Mouse (Mus musculus): ENCODE results near the gene Irx2. TPM values are rescaled to one million over a fixed set of nuclear protein-coding genes. Genes with fewer than 3 reads are reported as not detected.

The Irx2 gene
- polyA plus RNA-seq (2012; rRNA removed) = 0.06 and 0.20 TPM in 2 replicates

DNA sequence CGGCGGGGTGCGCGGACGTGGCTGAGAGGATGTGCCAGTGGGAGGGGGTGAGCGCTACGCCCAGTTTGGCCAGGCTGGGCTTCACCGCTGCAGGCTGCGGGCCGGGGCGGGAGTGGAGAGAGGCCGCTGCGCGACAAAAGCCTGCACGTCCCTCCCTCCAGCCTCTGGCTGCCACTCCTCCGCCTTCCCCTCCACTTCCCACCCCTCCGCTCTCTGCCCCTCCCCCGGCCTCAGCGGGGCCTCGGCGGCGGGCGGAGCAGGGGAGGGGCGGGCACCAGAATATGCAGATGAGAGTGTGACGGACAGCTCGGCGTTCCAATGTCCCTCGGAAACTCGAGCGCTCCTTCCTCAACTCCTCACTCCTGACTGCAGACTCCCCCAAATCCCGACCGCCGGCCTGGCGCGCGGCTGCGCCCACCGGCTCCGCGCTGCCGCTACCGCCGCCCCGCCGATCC is at the start of gene Irx2:
Irx2 (plus strand) TSS at position 359 of the 455 bp plus-strand sequence.
- no peak for DNase-seq (ENCODE audit: extremely low spot score in 1 of 2, low spot score in 1 of 2)

DNA sequence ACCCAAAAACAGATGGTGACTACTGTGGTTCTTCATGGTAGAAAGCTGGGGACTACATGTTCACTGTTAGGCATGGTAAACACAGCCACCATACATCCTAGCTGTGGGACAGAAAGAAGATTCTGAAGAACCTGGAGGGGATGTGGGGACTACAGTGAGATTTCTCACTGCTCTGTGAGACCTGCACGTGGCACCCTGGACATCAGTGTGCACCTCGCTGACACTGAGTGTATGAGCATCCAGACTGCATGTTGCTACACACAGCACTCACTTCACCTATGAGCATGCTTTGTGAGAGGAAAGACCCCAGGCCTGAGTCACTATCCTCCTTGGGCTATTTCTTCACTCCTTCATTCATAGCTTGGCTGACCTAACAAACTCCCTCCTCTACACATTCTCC is 47.3 kb upstream of the Irx2 start:
- no peak for DNase-seq (ENCODE audit: extremely low spot score in 1 of 2, low spot score in 1 of 2)

DNA sequence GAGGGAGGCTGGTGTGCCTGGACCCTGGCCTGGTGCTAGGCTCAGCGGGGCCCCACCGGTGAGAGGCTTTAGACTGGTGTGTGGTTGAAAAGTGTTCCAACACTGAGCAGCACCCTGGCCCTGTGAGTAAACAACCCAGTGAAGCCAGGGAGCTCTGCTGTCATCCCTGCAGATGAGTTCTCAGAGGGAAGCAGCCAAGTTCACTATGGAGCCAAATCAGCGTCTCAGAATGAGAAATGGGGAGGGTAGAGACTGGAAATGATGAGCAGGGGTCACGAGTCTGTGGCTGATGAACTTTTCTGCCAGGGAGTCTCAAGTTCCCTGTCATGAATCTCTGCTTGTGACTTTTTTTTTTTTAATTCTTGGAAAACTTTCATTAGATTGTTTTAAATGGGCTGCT is 36.1 kb upstream of the Irx2 start:
- no peak for DNase-seq (ENCODE audit: extremely low spot score in 1 of 2, low spot score in 1 of 2)

DNA sequence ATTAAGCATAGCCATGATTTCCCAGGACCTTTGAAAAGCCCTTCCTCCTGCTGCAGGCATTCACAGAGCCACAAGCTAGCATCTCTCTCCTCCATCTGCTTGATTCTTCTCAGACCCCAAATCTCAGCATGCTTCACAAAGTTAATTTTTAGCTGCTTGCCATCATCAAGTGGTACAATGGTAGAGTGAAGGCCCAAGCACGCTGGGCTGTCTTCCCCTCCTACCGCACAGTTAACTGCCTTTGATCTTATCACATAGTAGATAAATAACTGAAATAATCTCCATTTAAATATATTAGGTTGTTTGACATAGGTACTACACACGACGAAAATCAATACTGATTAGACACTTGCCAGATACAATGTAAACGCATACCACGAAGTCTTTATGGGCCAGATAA is 35.3 kb upstream of the Irx2 start:
- DNase-seq (ENCODE audit: extremely low spot score in 1 of 2, low spot score in 1 of 2) = no peak

DNA sequence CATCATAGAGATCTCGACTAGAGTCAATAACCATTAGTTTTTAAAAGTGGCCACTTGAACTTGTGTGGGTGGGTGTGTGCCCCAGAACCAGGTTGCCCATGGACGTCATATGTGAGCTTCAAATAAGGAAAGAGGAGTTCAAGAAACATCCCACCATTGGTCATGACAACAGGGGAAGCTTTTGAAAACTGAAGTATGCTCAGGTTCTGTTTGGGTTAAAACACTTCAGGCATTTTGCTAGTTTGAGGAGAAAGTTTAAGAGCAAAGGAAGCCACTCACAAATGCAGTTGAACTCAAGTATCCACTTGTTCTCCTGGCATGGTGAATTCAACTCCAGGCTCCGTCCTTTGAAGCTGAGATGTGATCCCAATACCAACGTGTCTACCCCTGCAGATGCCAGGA is 34.9 kb upstream of the Irx2 start:
- DNase-seq (ENCODE audit: extremely low spot score in 1 of 2, low spot score in 1 of 2) = no peak

DNA sequence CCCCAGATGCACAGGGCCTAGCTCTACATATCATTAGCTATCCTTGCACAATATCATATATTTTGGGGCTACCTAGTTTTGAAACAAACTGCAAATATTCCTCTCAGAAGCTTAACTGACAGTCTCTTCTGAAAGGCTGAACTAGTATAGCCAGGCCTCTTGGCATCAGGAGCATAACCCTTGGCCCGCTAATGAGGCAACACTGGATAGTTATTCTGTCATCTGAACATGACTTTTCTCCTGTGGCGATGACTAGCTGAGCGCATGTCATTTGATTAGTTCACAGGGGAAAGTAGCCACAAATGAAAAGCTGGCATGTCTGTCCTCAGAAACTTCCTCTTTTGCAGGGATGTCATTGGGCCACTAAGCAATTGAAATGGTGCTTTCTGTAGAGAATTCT is 29.4 kb upstream of the Irx2 start:
- no peak for DNase-seq (ENCODE audit: extremely low spot score in 1 of 2, low spot score in 1 of 2)

DNA sequence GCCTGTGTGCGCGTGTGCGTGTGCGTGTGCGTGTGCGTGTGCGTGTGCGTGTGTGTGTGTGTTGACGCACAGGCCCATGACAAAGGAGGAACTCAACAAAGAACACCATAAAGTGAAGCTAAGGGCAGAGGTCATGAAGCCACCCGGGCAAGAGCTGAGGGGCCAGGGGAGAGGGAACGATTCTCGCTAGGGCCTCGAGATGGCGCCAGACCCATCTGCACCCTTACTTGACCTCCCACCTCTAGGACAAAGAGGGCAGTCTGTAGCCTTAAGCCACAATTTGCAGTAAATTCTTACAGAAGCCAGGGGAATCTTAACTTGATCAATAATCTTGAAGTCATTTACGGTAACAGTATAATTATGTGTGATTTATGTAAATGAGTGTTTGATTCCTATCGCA is 19.9 kb upstream of the Irx2 start:
- no peak for DNase-seq (ENCODE audit: extremely low spot score in 1 of 2, low spot score in 1 of 2)

DNA sequence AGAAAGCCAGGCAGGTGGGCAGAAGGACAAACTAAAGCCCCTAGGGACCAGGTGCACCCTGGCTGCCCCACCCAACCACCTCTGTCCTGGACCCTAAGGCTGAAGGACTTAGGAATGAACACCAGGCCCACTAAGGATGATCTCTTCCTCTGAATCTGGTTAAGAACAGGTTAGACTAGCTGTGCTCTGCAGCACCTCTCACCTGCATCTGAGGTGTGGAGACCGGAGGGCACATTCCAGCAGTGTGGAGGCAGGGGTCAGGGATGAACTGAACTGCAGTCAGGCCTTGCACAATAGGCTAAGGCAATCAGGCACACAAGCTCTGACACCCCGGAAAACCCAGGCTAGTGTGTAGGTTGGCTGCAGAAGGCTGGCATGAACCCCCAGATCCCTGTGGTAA is 18.3 kb upstream of the Irx2 start:
- no peak for DNase-seq (ENCODE audit: extremely low spot score in 1 of 2, low spot score in 1 of 2)

DNA sequence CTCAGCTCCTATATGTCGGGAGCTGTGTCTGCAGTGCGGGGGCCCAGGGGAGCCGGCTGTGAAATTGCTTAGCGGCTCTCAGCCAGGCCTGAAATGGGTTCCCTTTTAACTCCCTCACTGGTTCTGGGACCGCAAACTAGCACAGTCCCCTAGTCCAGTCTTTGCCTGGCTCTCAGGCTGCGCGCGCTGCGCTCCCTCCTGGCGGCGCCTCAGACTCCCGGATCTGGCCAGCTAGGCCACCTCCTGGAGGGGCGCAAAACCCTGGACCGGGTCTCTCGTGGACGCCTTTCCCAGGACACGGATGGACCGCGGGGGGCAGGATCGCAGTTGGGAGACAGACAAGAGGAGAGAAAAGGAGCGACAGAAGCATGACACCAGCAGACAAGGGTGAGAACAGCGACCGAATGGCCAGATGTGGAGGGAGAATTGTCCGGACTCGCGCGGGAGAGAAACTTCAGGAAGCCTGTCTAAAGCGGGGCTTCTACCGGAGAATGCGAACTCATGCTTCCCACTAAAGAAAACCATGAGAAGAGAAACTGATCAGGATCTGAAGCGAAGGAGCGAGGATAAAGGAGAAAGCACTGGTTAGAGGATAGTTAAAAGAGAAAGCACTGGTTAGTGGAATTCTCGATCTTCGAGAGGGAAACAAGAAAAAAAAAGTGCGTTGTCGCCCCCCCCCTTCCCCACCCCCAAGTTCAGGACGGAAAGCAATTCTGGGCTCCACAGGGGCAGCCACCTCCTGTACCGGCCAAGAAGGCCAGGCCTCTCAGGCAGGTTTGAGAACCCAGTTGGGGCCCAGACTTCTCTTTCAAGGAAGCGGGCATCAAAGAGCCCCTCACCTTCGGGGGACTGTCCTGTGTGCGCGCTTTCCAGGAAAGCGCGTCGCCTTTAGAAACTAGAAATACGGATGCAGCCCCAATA is 4.4 kb upstream of the Irx2 start:
- DNase-seq (ENCODE audit: extremely low spot score in 1 of 2, low spot score in 1 of 2) = no peak

DNA sequence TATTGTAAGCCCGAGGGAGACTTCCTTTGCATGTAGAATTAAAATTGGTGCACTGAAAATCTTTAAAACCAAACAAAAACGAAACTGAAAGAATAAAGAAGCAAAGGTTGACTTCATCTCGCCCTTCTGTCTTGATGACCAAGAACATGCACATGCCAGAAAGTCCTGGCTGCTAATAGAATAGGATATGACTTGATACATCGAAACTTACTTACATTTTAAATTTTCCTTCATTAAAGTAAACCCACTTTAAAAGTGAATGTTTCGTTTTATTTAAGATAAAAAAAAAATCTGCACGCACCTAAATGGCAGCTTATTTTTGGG is 3.8 kb upstream of the Irx2 start:
- DNase-seq (ENCODE audit: extremely low spot score in 1 of 2, low spot score in 1 of 2) = no peak

DNA sequence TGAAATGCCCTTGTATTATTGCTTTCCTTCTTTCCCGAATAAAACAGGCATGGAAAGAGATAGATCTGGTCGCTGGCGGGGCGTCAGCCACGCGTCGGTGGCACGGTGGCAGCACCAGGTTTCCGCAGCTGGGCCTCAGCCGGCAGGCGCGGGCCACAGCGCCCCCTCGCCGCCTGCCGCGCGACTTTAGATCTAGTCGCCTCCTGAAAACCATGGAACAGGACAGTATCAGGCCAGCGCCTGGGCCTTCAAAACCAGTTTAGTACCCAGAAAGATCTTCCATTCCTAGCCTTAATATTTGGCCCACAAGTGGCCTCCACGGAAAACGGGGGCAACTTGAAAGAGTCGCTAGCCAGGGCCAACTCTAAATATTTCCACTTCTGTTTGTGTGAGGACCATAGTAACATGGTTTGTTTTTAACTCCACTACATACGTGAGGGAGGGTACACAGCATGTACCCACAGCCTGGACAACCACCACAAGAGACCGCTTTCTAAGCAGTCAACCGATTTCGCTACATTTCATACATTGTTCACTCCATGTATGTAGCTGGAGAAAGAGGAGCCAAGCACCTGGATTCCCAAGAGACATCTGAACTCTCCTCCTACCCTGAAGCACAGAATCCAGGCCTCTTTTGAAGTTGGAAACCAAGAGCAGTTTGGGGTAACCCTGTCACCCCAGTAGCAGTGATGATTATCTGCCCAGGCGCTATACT is 3.2 kb upstream of the Irx2 start:
- no peak for DNase-seq (ENCODE audit: extremely low spot score in 1 of 2, low spot score in 1 of 2)

DNA sequence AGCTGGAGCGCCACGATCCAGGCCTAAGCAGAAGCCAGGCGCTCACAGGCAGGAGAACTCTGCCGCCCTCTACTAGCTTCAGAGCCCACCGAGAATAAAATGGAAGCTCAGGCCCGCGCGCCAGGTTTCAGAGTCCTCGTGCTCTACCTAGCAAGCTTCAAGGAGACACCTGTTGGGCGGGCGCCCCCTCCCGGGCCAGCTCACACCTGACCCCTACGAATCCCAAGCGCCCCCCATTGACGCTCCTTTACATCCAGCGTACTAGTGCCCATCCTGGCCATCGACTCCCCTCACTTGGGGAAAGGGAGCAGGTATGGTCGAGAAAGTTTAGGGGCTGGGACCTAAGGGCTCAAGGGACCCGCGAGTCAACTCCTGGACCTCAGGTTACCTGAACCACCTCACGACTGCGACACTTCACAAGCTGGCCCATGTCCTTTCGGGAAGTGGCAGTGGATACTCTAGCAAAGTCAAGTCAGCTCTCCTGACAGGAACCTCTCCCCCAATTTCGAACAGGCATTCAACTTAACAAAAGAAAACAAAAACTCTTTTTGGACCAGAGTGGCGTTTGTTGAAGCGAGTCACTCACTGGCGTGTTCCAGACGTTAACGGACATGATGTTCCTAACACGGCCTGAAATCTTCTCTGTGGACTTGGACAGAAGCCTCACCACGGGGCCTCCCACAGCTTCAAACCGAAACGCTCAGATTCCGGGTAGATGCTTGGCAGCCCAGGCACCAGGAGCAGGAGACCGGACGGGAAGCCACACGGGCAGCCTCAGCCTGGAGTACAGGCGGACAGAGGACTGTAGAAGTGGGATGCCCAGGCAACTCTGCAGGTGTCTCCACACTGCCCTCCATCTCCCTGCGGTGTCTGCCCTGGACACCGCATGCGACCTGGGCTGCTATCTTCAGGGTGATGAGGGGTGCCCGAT is 964 bp upstream of the Irx2 start:
- DNase-seq (ENCODE audit: extremely low spot score in 1 of 2, low spot score in 1 of 2) = no peak

DNA sequence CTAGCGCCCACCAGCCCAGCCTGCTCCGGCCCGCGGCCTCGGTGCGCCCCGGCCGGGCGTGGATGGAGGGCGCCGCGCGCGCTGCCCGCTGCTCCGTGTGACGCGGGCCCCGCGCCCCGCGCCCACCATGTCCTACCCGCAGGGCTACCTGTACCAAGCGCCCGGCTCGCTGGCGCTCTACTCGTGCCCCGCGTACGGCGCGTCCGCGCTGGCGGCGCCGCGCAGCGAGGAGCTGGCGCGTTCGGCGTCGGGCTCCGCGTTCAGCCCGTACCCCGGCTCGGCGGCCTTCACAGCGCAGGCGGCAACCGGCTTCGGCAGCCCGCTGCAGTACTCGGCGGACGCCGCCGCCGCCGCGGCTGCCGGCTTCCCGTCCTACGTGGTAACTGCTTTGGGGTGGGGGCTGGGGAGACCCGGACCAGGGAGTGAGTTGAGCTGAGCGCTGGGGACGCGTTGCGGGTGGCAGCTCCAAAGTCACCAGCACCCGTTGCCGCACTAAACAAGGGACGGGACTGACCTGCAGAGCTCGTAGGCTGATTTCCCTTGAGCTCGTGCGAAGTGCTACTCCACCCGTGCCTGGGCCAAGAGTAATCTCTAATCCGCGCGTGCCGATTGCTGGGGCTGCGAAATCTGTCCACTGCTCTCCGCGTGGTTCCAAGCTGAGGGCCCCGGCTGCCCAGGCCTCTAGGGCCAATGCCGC is 463 bp downstream of the Irx2 start:
- no peak for DNase-seq (ENCODE audit: extremely low spot score in 1 of 2, low spot score in 1 of 2)

DNA sequence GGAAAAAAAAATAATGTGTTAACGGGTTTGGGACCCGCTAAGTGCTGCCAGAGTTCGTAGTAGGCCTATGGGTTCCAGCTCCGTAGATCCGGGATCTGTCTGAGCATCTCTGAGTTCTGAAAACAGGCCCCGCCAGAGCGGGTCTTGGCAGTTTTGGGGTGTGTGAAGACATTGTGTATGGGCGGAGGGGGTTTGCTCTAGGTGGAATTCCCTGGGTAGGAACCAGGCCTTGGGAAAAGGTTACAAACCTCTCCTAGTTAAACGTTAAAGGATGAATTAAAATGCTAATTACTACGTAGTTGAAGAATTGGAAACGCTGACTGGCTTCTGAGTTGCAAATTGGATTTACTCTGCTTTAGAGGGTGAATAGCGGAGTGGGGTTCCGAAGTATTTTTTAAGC is 1.2 kb downstream of the Irx2 start:
- no peak for DNase-seq (ENCODE audit: extremely low spot score in 1 of 2, low spot score in 1 of 2)

DNA sequence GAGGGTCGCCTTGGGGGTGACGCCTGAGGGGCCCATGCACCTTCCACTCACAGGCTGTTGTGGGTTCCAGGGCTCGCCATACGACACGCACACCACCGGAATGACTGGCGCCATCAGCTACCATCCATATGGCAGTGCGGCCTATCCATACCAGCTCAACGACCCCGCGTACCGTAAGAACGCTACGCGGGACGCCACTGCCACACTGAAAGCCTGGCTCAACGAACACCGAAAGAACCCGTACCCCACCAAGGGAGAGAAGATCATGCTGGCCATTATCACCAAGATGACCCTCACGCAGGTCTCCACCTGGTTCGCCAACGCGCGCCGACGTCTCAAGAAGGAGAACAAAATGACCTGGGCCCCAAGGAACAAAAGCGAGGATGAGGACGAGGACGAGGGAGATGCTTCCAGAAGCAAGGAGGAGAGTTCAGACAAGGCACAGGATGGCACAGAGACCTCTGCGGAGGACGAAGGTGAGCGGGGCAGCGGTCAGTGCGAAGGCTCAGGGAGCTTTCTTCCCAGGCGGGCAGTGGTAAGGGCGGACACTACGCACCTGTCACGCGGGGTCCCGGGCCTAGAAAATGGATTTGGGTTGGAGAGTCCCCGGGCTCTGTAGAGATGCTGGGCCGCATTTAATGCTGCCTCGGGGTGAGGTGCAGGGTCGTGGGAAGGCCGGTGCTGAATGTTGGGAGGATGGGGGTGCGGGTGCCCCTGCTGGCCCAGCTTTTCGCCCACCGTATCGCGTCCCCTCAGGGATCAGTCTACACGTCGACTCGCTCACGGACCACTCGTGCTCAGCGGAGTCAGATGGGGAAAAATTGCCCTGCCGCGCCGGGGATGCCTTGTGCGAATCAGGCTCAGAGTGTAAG is 2.1 kb downstream of the Irx2 start:
- DNase-seq (ENCODE audit: extremely low spot score in 1 of 2, low spot score in 1 of 2) = no peak

DNA sequence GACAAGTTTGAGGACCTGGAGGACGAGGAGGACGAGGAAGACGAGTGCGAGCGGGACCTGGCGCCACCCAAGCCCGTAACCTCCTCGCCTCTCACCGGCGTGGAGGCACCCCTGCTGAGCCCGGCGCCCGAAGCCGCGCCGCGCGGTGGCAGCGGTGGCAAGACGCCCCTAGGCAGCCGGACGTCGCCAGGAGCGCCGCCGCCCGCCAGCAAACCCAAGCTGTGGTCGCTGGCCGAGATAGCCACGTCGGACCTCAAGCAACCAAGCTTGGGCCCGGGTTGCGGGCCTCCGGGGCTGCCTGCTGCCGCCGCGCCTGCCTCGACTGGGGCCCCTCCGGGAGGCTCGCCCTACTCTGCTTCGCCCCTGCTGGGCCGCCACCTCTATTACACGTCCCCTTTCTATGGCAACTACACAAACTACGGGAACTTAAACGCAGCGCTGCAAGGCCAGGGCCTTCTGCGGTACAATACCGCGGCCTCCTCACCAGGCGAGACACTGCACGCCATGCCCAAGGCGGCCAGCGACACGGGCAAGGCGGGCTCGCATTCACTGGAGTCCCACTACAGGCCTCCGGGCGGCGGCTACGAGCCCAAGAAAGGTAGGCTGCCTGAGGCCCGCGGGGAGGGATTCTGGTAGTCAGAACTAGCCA is 2.9 kb downstream of the Irx2 start:
- no peak for DNase-seq (ENCODE audit: extremely low spot score in 1 of 2, low spot score in 1 of 2)

DNA sequence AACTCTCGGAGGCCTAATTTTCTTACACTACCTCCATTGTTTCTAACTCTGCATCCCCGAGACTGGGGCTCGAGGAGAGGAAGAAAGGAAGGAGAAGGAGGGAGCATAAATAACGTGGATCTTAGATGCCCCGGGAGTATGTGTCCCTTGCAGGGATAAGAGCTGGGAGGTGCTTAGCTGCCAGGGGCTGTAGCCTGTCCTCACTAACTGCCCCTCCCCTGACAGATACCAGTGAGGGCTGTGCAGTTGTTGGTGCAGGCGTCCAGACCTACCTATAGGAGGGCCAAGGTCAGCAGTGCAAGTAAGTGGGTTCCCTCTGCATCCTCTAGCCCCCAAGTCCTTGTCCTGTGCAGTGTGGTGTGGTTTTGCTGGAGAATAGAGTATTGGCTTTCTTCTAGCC is 3.7 kb downstream of the Irx2 start:
- DNase-seq (ENCODE audit: extremely low spot score in 1 of 2, low spot score in 1 of 2) = no peak

DNA sequence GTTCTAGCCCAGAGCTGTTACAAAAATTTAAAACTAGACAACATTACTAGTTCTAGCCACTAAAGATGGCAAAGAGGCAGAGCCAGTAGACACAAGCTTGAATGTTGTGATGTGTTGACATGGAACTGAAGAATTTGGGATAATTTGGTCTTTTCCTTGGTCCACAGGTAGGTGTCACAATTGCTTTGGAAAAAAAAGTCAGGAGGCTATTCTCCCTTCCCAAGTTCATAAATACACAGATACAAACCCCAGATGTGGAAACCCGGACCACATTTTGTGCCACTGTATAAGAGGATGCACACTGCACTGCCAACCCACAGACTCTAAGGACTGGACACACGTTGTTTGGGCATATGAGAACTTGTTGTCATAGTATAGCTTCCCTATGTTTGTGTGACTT is 4.5 kb downstream of the Irx2 start:
- DNase-seq (ENCODE audit: extremely low spot score in 1 of 2, low spot score in 1 of 2) = no peak

DNA sequence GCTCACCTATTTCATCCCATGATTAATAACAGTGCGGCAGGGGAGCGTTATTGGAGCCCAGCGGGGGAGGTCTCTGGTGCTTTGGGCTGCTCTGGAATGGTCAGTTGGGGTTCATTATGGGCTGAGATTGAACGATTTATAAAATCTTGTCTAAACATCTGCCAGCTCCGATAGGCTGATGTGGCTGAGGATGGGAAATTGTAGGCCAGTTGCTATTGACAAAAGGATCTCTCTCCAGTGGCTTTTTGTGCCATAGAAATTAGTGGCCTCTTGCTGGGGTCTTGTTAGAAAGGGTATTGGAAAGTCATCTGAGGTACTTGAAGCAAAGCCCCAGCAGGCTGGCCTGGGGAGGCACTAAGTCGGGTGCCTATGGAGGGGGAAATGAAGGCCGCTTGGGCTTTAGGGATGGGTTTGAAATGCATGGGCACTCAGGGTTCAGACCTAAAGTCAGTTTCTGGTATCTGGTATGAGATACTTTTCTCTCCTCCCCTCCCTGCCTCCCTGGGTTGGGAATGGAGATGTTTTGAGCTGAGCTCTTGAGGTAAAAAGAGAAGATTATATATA is 6.2 kb downstream of the Irx2 start:
- no peak for DNase-seq (ENCODE audit: extremely low spot score in 1 of 2, low spot score in 1 of 2)
